Mouse (Mus musculus): ENCODE results near the gene Rdh9. TPM values are rescaled to one million over a fixed set of nuclear protein-coding genes. Genes with fewer than 3 reads are reported as not detected.
"Not testable (repeated sequence)": the region's sequence is repeated elsewhere in the genome, so short reads cannot be mapped to it uniquely, and the experiment has no call there.

The Rdh9 gene
- polyA plus RNA-seq, 1 experiment, result 40.9 TPM

DNA sequence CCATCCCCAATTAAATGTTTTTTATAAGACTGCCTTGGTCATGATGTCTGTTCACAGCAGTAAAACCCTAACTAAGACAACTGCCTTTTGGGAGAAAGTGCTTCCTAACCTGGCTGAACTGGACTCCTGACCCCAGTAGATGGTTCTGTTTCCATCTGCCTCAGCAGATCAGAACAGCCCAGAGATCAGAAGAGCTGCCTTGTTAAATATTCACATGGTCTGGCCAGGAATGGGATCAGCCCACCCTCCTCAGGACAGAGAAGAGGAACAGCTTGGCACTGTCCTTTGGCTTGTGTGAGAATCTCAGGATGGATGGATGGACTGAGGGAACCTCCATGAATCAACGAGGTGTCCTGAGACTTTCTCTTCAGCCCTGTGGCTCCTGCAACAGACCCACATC is 23.1 kb downstream of the Rdh9 start:
- no peaks in the 10 kb centered on the region for H3K27me3 ChIP-seq (ENCODE audit: control insufficient read depth, insufficient read depth, low read length)
- TF ChIP-seq POLR2A (IDR thresholded peaks at IDR 0.05; ENCODE audit: low read depth, low read length), result no peak
- no peak overlapping the region for H3K4me3 ChIP-seq (ENCODE audit: low read depth, low read length)
- no peaks in the 10 kb centered on the region for H3K36me3 ChIP-seq (ENCODE audit: control insufficient read depth, insufficient read depth, low read length)
- WGBS, result 54% methylated on average over 1 of the region's 1 CpGs
- 0 out of 2 replicates have a peak overlapping the region, but pooled peaks have one; percentile 1 for H3K27ac ChIP-seq (ENCODE audit: insufficient read depth, low read depth, low read length)
- peaks cover 19% of the 10 kb centered on the region; the same call in 1 of the 2 replicates for H3K4me1 ChIP-seq (ENCODE audit: control insufficient read depth, insufficient read depth, insufficient read length, low read length)

DNA sequence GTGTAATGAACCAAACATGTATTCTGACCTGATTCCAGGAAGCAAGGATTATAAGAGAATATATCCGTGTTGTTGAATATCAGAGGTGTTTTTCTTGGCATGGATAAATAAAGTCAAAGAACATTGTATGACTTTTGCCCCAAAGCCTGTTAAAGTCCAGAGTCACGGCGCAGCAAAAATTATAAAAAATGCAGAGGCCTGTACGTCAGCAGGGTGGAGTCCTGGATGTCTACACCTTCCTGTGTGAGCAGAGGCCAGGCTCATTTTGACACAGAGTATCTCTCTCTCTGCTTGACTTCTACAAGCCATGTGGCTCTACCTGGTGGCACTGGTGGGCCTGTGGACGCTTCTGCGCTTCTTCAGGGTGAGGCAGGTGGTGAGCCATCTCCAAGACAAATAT is 24.7 kb downstream of the Rdh9 start, which contains the start of gene Rdh16:
Gene Rdh16 (plus strand): TSS at position 262 of the 400 bp plus-strand sequence.
- no peaks in the 10 kb centered on the region for H3K36me3 ChIP-seq (ENCODE audit: control insufficient read depth, insufficient read depth, low read length)
- WGBS, result 49% methylated on average over 6 of the region's 6 CpGs
- peaks cover 19% of the 10 kb centered on the region; the same call in 1 of the 2 replicates for H3K4me1 ChIP-seq (ENCODE audit: control insufficient read depth, insufficient read depth, insufficient read length, low read length)
- H3K4me3 ChIP-seq (ENCODE audit: low read depth, low read length), result peak within 1 kb of the TSS; percentile 20
- H3K27ac ChIP-seq (ENCODE audit: insufficient read depth, low read depth, low read length), result peak within 1 kb of the TSS; percentile 55
- no peak for TF ChIP-seq CTCF (IDR thresholded peaks at IDR 0.05; ENCODE audit: extremely low read depth, insufficient read length, insufficient replicate concordance, low read depth, low read length)
- TF ChIP-seq POLR2A (IDR thresholded peaks at IDR 0.05; ENCODE audit: low read depth, low read length), result no peak
- no peaks in the 10 kb centered on the region for H3K27me3 ChIP-seq (ENCODE audit: control insufficient read depth, insufficient read depth, low read length)

DNA sequence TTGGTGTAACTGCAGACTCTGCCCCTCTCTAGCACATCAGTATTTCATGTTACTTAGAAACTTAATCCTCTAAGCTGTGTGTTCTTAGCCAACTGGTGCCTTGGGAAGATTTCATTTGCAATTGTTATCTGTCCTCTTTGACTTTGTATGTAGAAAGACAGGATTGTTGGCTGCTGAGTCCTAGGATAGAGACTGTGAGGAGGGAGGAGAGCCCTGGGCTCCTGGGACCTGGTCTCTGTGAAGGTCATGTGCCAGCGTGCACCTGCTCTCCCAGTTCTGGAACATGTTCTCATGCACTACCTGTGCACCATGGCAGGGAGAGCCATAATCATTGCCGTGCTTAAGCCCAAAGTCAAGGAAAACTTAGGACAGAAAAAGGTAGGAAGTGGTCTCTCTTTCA is 25.4 kb downstream of the Rdh9 start:
- TF ChIP-seq CTCF (IDR thresholded peaks at IDR 0.05; ENCODE audit: extremely low read depth, insufficient read length, insufficient replicate concordance, low read depth, low read length) (no peak), POLR2A (IDR thresholded peaks at IDR 0.05; ENCODE audit: low read depth, low read length) (no peak)
- 0 out of 2 replicates have a peak overlapping the region, but pooled peaks have one; percentile 55 for H3K27ac ChIP-seq (ENCODE audit: insufficient read depth, low read depth, low read length)
- H3K4me3 ChIP-seq (ENCODE audit: low read depth, low read length), result no peak overlapping the region
- 50% methylated on average over 2 of the region's 2 CpGs for WGBS
- H3K27me3 ChIP-seq (ENCODE audit: control insufficient read depth, insufficient read depth, low read length), result no peaks in the 10 kb centered on the region
- peaks cover 19% of the 10 kb centered on the region; the same call in 1 of the 2 replicates for H3K4me1 ChIP-seq (ENCODE audit: control insufficient read depth, insufficient read depth, insufficient read length, low read length)
- H3K36me3 ChIP-seq (ENCODE audit: control insufficient read depth, insufficient read depth, low read length), result no peaks in the 10 kb centered on the region

DNA sequence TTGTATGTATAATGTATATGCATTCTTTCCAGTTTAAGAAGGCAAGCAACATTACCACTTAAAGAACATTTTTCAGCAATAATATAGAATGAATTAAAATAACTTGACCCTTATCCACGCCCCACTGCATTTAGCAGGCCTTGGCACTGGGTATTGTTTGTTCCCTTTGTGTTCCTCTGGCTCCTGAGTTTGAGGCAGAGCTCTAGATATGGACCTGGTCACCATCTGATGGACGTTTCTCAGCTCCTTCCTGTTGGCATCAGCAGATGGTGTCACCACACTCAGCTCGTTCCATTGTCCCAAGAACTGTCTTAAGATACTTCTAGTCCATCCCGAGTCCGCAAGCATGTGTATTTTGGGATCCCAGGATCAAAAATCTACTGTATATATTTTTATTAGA is 26.1 kb downstream of the Rdh9 start:
- H3K4me3 ChIP-seq (ENCODE audit: low read depth, low read length), result no peak overlapping the region
- no peak for TF ChIP-seq POLR2A (IDR thresholded peaks at IDR 0.05; ENCODE audit: low read depth, low read length)
- no peak for TF ChIP-seq CTCF (IDR thresholded peaks at IDR 0.05; ENCODE audit: extremely low read depth, insufficient read length, insufficient replicate concordance, low read depth, low read length)
- WGBS, result 75% methylated on average over 5 of the region's 5 CpGs
- H3K27ac ChIP-seq (ENCODE audit: insufficient read depth, low read depth, low read length), result no peak overlapping the region
- no peaks in the 10 kb centered on the region for H3K27me3 ChIP-seq (ENCODE audit: control insufficient read depth, insufficient read depth, low read length)
- no peaks in the 10 kb centered on the region for H3K36me3 ChIP-seq (ENCODE audit: control insufficient read depth, insufficient read depth, low read length)
- peaks cover 19% of the 10 kb centered on the region; the same call in 1 of the 2 replicates for H3K4me1 ChIP-seq (ENCODE audit: control insufficient read depth, insufficient read depth, insufficient read length, low read length)

DNA sequence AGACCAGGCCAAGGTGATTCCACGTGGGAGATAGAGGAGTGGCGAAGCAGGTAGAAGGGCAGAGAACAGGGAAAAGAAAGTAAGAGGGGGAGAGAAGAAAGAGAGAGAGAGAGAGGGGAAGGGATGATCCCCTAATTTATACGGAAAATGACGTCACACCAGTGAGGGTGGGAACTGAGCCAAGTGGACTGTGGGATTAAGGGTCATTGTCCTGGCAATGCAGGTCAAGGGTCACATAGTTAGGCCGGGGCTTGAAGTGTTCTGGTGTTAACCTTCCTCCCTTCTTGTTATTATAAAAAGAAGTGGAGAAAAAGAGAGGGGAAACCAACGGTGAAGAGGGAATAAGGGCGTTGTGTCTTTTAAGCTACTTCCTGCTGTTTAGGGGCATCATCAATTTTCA is 28.2 kb downstream of the Rdh9 start:
- TF ChIP-seq CTCF (IDR thresholded peaks at IDR 0.05; ENCODE audit: extremely low read depth, insufficient read length, insufficient replicate concordance, low read depth, low read length) (no peak), POLR2A (IDR thresholded peaks at IDR 0.05; ENCODE audit: low read depth, low read length) (no peak)
- Histone ChIP-seq H3K4me1 (ENCODE audit: control insufficient read depth, insufficient read depth, insufficient read length, low read length) (peaks cover 16% of the 10 kb centered on the region; the same call in 1 of the 2 replicates), H3K27ac (ENCODE audit: insufficient read depth, low read depth, low read length) (no peak overlapping the region), H3K4me3 (ENCODE audit: low read depth, low read length) (no peak overlapping the region), H3K27me3 (ENCODE audit: control insufficient read depth, insufficient read depth, low read length) (no peaks in the 10 kb centered on the region), H3K36me3 (ENCODE audit: control insufficient read depth, insufficient read depth, low read length) (no peaks in the 10 kb centered on the region)
- WGBS, result 68% methylated on average over 7 of the region's 7 CpGs

DNA sequence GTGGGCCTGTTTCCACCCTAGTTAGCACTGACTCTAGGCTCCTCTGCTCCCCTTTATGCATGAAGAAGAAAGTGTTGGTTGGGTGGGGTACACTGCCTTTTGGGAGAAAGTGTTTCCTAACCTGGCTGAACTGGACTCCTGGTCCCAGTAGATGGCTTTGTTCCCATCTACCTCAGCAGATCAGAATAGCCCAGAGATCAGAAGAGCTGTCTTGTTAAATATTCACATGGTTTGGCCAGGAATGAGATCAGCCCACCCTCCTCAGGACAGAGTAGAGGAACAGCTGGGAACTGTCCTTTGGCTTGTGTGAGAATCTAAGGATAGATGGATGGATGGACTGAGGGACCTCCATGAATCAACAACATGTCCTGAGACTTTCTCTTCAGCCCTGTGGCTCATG is 39.7 kb downstream of the Rdh9 start:
- Histone ChIP-seq H3K36me3 (ENCODE audit: control insufficient read depth, insufficient read depth, low read length) (no peaks in the 10 kb centered on the region), H3K27me3 (ENCODE audit: control insufficient read depth, insufficient read depth, low read length) (no peaks in the 10 kb centered on the region), H3K27ac (ENCODE audit: insufficient read depth, low read depth, low read length) (no peak overlapping the region), H3K4me3 (ENCODE audit: low read depth, low read length) (no peak overlapping the region), H3K4me1 (ENCODE audit: control insufficient read depth, insufficient read depth, insufficient read length, low read length) (no peaks in the 10 kb centered on the region)
- TF ChIP-seq POLR2A (IDR thresholded peaks at IDR 0.05; ENCODE audit: low read depth, low read length) (no peak), CTCF (IDR thresholded peaks at IDR 0.05; ENCODE audit: extremely low read depth, insufficient read length, insufficient replicate concordance, low read depth, low read length) (no peak)

DNA sequence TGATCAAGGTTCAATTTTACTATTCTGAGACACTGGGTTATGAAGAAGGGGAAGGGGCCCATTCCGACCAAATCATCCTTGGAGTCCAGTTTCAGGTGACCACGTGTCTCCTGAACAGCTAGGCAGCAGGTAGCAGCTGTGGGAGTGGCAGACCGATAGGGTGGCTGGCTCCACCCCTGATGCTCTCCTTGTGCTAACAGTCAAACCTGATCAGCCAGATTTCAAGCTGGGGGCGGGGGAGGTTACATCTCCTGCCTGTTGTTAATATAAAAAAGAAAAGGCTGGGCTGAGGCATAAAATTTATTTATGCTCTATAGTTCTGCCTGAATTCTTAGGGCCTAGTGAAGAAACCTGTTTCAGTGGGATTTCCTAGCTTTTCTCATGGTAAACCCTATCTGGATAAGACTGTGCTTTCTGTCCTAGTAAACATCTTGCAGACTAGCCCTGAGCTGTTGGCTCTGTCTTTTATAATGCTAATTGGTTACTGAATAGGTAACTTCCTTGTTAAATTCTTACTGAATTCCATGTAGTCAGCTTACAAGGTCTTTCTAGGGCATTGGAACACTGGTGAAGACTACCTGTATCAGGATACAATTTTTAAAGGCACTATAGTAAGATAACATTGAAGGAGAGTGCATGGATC is 41.2 kb downstream of the Rdh9 start:
- H3K4me3 ChIP-seq (ENCODE audit: low read depth, low read length); H3K27ac ChIP-seq (ENCODE audit: insufficient read depth, low read depth, low read length); H3K36me3 ChIP-seq (ENCODE audit: control insufficient read depth, insufficient read depth, low read length); H3K4me1 ChIP-seq (ENCODE audit: control insufficient read depth, insufficient read depth, insufficient read length, low read length); H3K27me3 ChIP-seq (ENCODE audit: control insufficient read depth, insufficient read depth, low read length): not testable (repeated sequence)
- WGBS, result 46% methylated on average over 4 of the region's 4 CpGs

DNA sequence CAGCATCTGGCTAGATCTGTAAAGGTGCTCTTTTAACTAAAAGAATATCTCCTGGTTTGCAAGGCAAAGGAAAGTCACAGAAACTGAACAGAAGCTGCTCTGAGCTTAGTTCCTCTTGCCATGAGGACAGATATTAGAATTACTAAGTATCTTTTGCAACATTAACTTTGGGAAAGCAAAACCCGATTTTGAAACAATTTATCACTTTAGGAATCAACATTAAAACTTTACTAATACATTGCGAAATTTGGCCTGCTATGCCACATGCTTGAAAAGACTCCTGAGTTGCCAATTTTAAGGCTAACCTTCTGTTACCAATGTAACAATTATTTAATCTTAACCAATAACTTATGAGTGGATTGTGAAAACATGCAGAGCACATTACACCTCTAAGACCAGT is 45.6 kb downstream of the Rdh9 start:
- not testable (repeated sequence) for H3K27ac ChIP-seq (ENCODE audit: insufficient read depth, low read depth, low read length); H3K36me3 ChIP-seq (ENCODE audit: control insufficient read depth, insufficient read depth, low read length)
- 85% methylated on average over 2 of the region's 2 CpGs for WGBS

More for the DNA sequence above, 45.6 kb downstream of the Rdh9 start:
- H3K27me3 ChIP-seq (ENCODE audit: control insufficient read depth, insufficient read depth, low read length); H3K4me1 ChIP-seq (ENCODE audit: control insufficient read depth, insufficient read depth, insufficient read length, low read length); H3K4me3 ChIP-seq (ENCODE audit: low read depth, low read length): not testable (repeated sequence)
